Mouse (Mus musculus) kidney, postnatal 0 days (tissue): ENCODE data around the gene Parp9. TPM values are rescaled to one million over a fixed set of nuclear protein-coding genes. Genes with fewer than 3 reads are reported as not detected.
"Not testable (repeated sequence)": the region's sequence is repeated elsewhere in the genome, so short reads cannot be mapped to it uniquely, and the experiment has no call there.

Experiments used
- ATAC-seq: fragments of 200-750 bp; cut with Nextera tagmentation; replicated peaks from 2 replicates; pipeline ENCODE4 v1.8.0; 2017; ENCODE audit warnings: low read depth, moderate number of reproducible peaks, moderate TSS enrichment, moderate library complexity; ENCODE audit not compliant: low FRiP score
- DNase-seq: peaks from one replicate; pipeline ENCODE4 v3.0.0-alpha.2; 2016; ENCODE audit warnings: low spot score
- H3K27ac ChIP-seq: fragments of 300-500 bp; sonication (generic); 2 replicates; pipeline ENCODE4 v1.5.1; 2014; ENCODE audit warnings: mild to moderate bottlenecking
- H3K27me3 ChIP-seq: fragments of 300-500 bp; sonication (generic); 2 replicates; pipeline ENCODE4 v1.6.1; 2014; ENCODE audit warnings: low read length, mixed read lengths; ENCODE audit not compliant: insufficient read depth
- H3K36me3 ChIP-seq: fragments of 300-500 bp; sonication (generic); 2 replicates; pipeline ENCODE4 v1.6.1; 2014; ENCODE audit warnings: low read length, mixed read lengths; ENCODE audit not compliant: insufficient read depth
- H3K4me1 ChIP-seq: fragments of 300-500 bp; sonication (generic); replicated peaks from 2 replicates; pipeline ENCODE4 v1.6.1; 2014; ENCODE audit warnings: antibody characterized with exemption, low read length, mixed read lengths; ENCODE audit not compliant: insufficient read depth
- H3K4me2 ChIP-seq: fragments of 300-500 bp; sonication (generic); 2 replicates; pipeline ENCODE4 v1.6.1; 2014; ENCODE audit warnings: mild to moderate bottlenecking, low read length, moderate library complexity, mixed read lengths
- H3K4me3 ChIP-seq: fragments of 300-500 bp; sonication (generic); replicated peaks from 2 replicates; pipeline ENCODE4 v1.5.1; 2014; ENCODE audit warnings: low read depth, low read length
- H3K9ac ChIP-seq: fragments of 300-500 bp; sonication (generic); 2 replicates; pipeline ENCODE4 v1.6.1; 2014; ENCODE audit warnings: low read depth, low read length
- H3K9me3 ChIP-seq: fragments of 300-500 bp; sonication (generic); replicated peaks from 2 replicates; pipeline ENCODE4 v1.6.1; 2016; ENCODE audit warnings: low read length, inconsistent platforms, mixed read lengths
- CTCF ChIP-seq: IDR thresholded peaks from 2 replicates; pipeline ENCODE4 v1.5.1; 2016; ENCODE audit warnings: antibody characterized with exemption, low read depth, mild to moderate bottlenecking, moderate library complexity
- WGBS: fragments of 180-500 bp; shearing (Covaris S2); extraction: QIAGEN DNeasy Blood & Tissue Kit; methylation state at CpG from one replicate; pipeline ENCODE4 v1.1.7; 2014; 5-methylcytosine and 5-hydroxymethylcytosine counted together
- polyA plus RNA-seq: library from polyadenylated mRNA; unstranded; fragments of >200 nt; fragmentation: Nextera tagmentation; extraction: Ambion mirVana; gene quantifications from 2 replicates; pipeline ENCODE4 v1.2.1, GENCODE M21; 2015

Parp9 gene
- polyA plus RNA-seq, 1 experiment from 2014 or later: 11.3 TPM

GRCm38 (mm10) chr16:35967319-35967718, 29.0 kb downstream of the Parp9 start:
- 87% methylated on average over 4 of the region's 4 CpGs for WGBS
- H3K4me3 ChIP-seq: no peak overlapping the region
- H3K27ac ChIP-seq: no peak overlapping the region
- no peak for DNase-seq
- H3K9me3 ChIP-seq: no peaks in the 10 kb centered on the region
- H3K36me3 ChIP-seq: no peaks in the 10 kb centered on the region
- TF ChIP-seq CTCF: peak; percentile 59
- no peak for ATAC-seq
- no peaks in the 10 kb centered on the region for H3K27me3 ChIP-seq
- H3K4me1 ChIP-seq: no peaks in the 10 kb centered on the region
- H3K9ac ChIP-seq: no peak overlapping the region
- H3K4me2 ChIP-seq: no peak overlapping the region

GRCm38 (mm10) chr16:35968149-35968548, 29.9 kb downstream of the Parp9 start:
- no peaks in the 10 kb centered on the region for H3K36me3 ChIP-seq
- no peak overlapping the region for H3K4me2 ChIP-seq
- H3K4me1 ChIP-seq: no peaks in the 10 kb centered on the region
- TF ChIP-seq CTCF: no peak
- ATAC-seq (no peak), DNase-seq (peak; percentile 12)
- H3K9ac ChIP-seq: no peak overlapping the region
- no peaks in the 10 kb centered on the region for H3K27me3 ChIP-seq
- no peak overlapping the region for H3K27ac ChIP-seq
- WGBS: 21% methylated on average over 2 of the region's 2 CpGs
- H3K9me3 ChIP-seq: no peaks in the 10 kb centered on the region
- H3K4me3 ChIP-seq: no peak overlapping the region

- DNase-seq (no peak), ATAC-seq (no peak)
- Histone ChIP-seq H3K9ac (no peak overlapping the region), H3K27ac (no peak overlapping the region), H3K9me3 (no peaks in the 10 kb centered on the region), H3K27me3 (no peaks in the 10 kb centered on the region), H3K4me1 (no peaks in the 10 kb centered on the region), H3K4me2 (no peak overlapping the region), H3K36me3 (no peaks in the 10 kb centered on the region), H3K4me3 (no peak overlapping the region)
- TF ChIP-seq CTCF: no peak
- WGBS: 17% methylated on average over 1 of the region's 1 CpGs
These were observed 35.8 kb downstream of the Parp9 start for GRCm38 (mm10) chr16:35974021-35974420.

DNA sequence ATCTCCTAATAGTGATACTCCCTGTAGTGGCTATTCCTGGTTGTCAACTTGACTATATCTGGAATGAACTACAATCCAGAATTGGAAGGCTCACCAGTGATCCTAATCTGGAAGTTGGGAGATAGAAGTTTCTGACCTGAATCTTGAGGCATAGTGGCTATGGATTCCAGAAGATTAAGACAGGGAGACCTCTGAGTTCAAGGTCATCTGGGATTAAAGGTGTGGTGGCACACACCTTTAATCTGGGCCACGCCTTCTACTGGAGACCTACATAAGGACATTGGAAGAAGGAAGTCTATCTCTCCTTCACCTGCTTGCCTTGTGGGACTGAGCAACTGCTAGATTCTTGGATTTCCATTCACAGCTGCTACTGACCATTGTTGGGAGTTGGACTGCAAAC, 40.2 kb downstream of the Parp9 start, which contains the start of gene Kpna1:
Gene Kpna1, plus strand, starts transcription at position 301 of the 400 bp plus-strand sequence.
- H3K4me2 ChIP-seq, ATAC-seq, H3K9ac ChIP-seq, H3K9me3 ChIP-seq, H3K36me3 ChIP-seq, H3K27me3 ChIP-seq, H3K4me1 ChIP-seq, H3K27ac ChIP-seq, H3K4me3 ChIP-seq, DNase-seq: not testable (repeated sequence)
- WGBS: 93% methylated on average over 1 of the region's 1 CpGs

DNA sequence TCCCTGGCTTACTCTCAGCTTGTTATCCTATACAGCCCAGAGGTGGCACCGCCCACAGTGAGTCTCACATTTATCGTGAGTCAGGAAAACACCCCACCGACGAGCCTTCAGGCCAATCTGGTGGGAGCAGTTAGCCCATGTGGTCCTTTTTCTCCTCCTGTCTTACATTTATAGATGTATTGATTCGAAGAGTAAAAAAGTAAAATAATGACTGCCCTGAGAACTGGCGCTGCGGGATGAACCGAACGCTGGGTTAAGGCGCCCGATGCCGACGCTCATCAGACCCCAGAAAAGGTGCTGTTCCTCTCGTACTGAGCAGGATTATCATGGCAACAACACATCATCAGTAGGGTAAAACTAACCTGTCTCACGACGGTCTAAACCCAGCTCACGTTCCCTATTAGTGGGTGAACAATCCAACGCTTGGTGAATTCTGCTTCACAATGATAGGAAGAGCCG, 43.1 kb downstream of the Parp9 start:
- Histone ChIP-seq H3K27ac (no peak overlapping the region), H3K4me2 (no peak overlapping the region), H3K27me3 (no peaks in the 10 kb centered on the region), H3K9ac (no peak overlapping the region), H3K36me3 (no peaks in the 10 kb centered on the region), H3K4me1 (no peaks in the 10 kb centered on the region), H3K9me3 (no peaks in the 10 kb centered on the region), H3K4me3 (no peak overlapping the region)
- DNase-seq: peak; percentile 100
- TF ChIP-seq CTCF: no peak
- peak; percentile 93 for ATAC-seq
- 47% methylated on average over 19 of the region's 19 CpGs for WGBS

DNA sequence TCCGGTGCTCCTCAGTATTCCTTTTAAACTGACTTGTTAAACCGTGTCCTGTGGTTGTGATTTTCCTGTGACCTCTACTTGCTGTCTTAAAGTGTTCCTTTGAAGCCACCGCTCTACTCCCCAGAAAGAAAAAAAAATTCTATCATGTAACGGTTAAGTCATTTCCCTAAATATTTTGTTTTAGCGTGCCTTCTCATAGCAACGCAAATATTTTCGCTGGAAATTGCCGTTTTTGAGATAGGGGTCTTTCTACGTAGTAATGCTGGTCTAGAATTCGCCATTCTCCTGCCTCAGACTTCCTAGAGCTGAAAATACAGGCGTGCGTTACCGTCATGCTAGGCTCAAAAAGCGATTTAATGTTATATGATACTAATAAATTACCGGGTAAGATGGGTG, 44.2 kb downstream of the Parp9 start:
- no peak for TF ChIP-seq CTCF
- Histone ChIP-seq H3K9me3 (no peaks in the 10 kb centered on the region), H3K9ac (peak overlapping the region; percentile 45; the same call in 1 of the 2 replicates), H3K27me3 (no peaks in the 10 kb centered on the region), H3K36me3 (no peaks in the 10 kb centered on the region), H3K4me2 (peak overlapping the region; percentile 81), H3K4me3 (peak overlapping the region; percentile 93), H3K27ac (no peak overlapping the region), H3K4me1 (no peaks in the 10 kb centered on the region)
- WGBS: 4% methylated on average over 15 of the region's 15 CpGs
- ATAC-seq (no peak), DNase-seq (peak; percentile 15)

DNA sequence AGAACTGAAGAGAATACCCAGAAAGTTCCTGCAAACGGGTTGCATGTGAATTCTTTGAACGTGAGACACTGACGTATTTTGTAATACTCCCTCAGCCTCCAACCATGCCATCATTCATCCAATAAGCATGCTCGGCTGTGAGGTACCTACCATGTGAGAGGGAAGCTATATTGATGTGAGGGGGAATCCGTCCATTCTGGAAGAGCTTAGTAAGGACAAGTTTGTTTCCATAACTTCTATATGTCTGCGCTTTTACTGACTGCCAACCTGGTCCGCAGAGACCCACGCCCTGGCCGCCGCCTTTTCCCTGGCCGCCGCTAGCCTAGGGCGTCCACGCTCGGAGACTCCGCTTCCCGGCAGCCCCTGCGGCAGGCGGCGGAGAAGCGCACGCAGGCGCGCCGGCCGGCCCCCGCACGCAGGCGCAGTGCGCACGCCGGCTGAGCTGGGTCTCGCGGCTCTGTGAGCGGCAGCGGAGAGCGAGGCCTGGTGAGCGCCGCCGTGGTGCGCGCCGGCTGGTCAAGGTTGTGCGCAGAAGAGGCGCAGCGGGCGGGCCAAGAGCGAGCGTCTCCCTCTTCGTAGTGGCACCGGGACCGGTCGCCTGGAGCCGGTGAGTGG, 44.7 kb downstream of the Parp9 start:
- Histone ChIP-seq H3K4me2 (peak overlapping the region; percentile 81), H3K36me3 (no peaks in the 10 kb centered on the region), H3K9ac (peak overlapping the region; percentile 96), H3K4me1 (no peaks in the 10 kb centered on the region), H3K4me3 (peak overlapping the region; percentile 93), H3K27me3 (no peaks in the 10 kb centered on the region), H3K9me3 (no peaks in the 10 kb centered on the region), H3K27ac (peak overlapping the region; percentile 100)
- under 1% methylated on average over 44 of the region's 54 CpGs for WGBS
- DNase-seq: peak; percentile 95
- ATAC-seq: peak; percentile 95
- TF ChIP-seq CTCF: no peak
